Mouse (Mus musculus) duodenum, adult 2 months (tissue): ENCODE results near the gene Ppm1n. TPM values are rescaled to one million over a fixed set of nuclear protein-coding genes. Genes with fewer than 3 reads are reported as not detected.

Experiments
- polyA plus RNA-seq: library from polyadenylated mRNA; depleted of rRNA; stranded (reverse); fragments of >200 nt; gene quantifications from 2 replicates; pipeline ENCODE4 v1.2.3, GENCODE M21; 2012; ENCODE audit warnings: low replicate concordance; rRNA removed

The Ppm1n gene
- polyA plus RNA-seq, result 1.4 and 23.4 TPM in 2 replicates

GRCm38 (mm10) chr7:19279581-19280114 lies at the start of gene Ppm1n:
Gene Ppm1n (minus strand): TSS chr7:19280064.

DNA sequence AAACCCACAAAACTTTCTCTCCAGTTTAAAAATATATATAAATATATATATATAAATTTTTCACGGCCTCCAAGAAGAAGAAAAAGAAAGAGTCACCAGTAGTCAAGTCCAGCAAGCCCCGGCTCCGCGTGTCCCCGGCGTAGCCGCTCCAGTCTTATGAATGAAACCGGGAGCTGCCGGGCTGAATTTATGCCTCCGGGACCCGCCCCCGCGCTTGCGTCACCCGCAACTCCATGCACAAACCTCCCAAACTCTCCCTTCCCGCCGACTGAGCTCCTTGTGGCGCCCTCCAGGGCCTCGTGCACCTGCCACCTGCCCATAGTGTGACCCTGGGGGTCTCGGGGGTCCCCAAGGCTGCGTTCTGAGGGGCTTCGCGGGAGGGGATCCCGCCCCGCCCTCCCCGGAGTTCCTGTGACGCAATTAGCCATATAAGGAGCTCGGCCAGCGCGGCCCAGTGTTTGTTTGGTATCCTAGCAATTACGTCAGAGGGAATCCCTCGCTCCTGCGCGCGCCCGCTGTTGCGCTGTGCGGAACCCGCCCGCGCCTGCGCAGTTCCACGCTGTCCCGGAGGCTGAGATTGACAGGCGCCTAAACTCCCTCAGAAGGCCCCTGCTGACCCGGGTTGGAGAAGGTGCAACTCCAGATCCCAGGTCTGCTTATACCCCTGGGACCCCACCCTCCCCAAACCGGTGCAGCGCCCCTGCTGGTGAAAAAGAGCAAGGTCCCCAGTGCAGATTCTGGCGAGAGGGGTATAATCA lies 30.2 kb upstream of the Ppm1n start, which contains the start of gene Fosb:
Fosb (minus strand) TSS at position 168 of the 758 bp plus-strand sequence.

GRCm38 (mm10) chr7:19282385-19282784 lies 2.5 kb upstream of the Ppm1n start, which contains the start of gene Rtn2:
Gene Rtn2 (plus strand): TSS chr7:19282624.

GRCm38 (mm10) chr7:19271238-19272172 lies 8.4 kb downstream of the Ppm1n start, which contains the start of gene Vasp:
Gene Vasp (minus strand): TSS chr7:19271817.

DNA sequence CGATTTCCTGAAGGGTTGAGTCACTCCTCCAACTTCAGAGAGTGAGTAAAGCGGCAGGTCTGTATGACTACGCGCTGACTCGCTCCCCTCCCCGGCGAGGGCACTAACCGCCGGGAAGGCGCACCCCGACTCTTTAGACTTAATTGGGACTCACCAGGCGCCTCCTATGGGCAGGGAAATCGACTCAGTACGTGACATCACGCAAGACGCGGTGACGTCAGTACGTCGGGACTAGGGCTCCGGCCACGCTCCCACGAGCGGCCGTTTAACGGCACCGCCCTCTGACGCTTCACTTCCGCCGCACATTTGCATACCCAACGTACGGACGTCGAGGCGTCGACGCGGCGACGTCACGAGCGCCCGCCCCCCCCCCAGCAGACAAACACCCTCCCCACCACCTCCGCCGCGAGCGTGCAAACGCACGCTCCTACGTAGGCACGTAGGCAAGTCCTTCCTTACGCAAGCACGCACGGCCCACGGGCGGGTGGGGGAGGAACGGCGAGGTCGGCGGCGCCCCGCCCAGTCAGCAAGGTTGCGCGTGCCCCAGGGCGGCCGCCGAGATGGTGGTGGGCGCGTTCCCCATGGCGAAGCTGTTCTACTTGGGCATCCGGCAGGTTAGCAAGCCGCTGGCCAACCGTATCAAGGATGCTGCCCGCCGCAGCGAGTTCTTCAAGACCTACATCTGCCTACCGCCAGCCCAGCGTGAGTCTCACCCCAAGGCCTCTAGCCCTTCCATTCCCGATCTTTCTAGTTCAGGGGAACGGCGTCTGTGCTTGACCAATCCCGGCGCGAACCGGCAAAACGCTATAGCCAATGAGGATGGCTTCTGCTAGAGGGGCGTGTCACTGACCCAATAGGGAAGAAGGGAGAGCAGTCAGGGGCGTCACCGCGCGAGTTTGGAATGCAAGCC lies 51.7 kb downstream of the Ppm1n start, which contains the start of gene Opa3:
Opa3 (plus strand) TSS at position 452 of the 910 bp plus-strand sequence.

Other genes with a start within 250 kb of the Ppm1n start
- gene Rsph6a, start 225.4 kb downstream of the Ppm1n start, polyA plus RNA-seq, result 0.05 TPM in 1 of 2 replicates, not detected in the other
- 16.6 and 18.3 TPM in 2 replicates for gene Dmwd, start 203.8 kb downstream of the Ppm1n start, polyA plus RNA-seq
- gene Dmpk, start 196.2 kb downstream of the Ppm1n start, polyA plus RNA-seq, result 422 and 649 TPM in 2 replicates
- 15.0 and 23.1 TPM in 2 replicates for gene Six5, start 185.5 kb downstream of the Ppm1n start, polyA plus RNA-seq
- not detected in 2 replicates for gene Gm4969, start 161.7 kb downstream of the Ppm1n start, polyA plus RNA-seq
- 8.6 and 15.0 TPM in 2 replicates for gene Fbxo46, start 160.2 kb downstream of the Ppm1n start, polyA plus RNA-seq
- gene Qpctl, start 130.8 kb downstream of the Ppm1n start, polyA plus RNA-seq, result 6.5 and 11.2 TPM in 2 replicates
- 6.2 and 7.1 TPM in 2 replicates for gene Snrpd2, start 130.3 kb downstream of the Ppm1n start, polyA plus RNA-seq
- gene Gipr, start 113.9 kb downstream of the Ppm1n start, polyA plus RNA-seq, result 0.63 and 0.77 TPM in 2 replicates
- 20.3 and 22.0 TPM in 2 replicates for gene Eml2, start 103.6 kb downstream of the Ppm1n start, polyA plus RNA-seq
- 5.1 and 6.3 TPM in 2 replicates for gene Gpr4, start 67.5 kb downstream of the Ppm1n start, polyA plus RNA-seq
- gene Opa3, start 51.7 kb downstream of the Ppm1n start, polyA plus RNA-seq, result 24.2 and 25.9 TPM in 2 replicates
- gene Vasp, start 8.2 kb downstream of the Ppm1n start, polyA plus RNA-seq, result 436 and 468 TPM in 2 replicates
- 13.4 and 16.6 TPM in 2 replicates for gene Rtn2, start 2.6 kb upstream of the Ppm1n start, polyA plus RNA-seq
- gene Fosb, start 30.0 kb upstream of the Ppm1n start, polyA plus RNA-seq, result 0.99 and 6.4 TPM in 2 replicates
- 14.9 and 16.2 TPM in 2 replicates for gene Ercc1, start 64.7 kb upstream of the Ppm1n start, polyA plus RNA-seq
- gene Cd3eap, start 79.4 kb upstream of the Ppm1n start, polyA plus RNA-seq, result 1.9 and 5.3 TPM in 2 replicates
- 7.7 and 8.8 TPM in 2 replicates for gene Ppp1r13l, start 79.7 kb upstream of the Ppm1n start, polyA plus RNA-seq
- 37.5 and 41.5 TPM in 2 replicates for gene Ercc2, start 101.9 kb upstream of the Ppm1n start, polyA plus RNA-seq
- gene Klc3, start 124.0 kb upstream of the Ppm1n start, polyA plus RNA-seq, result 1.2 and 2.1 TPM in 2 replicates
- 51.7 and 59.9 TPM in 2 replicates for gene Ckm, start 124.7 kb upstream of the Ppm1n start, polyA plus RNA-seq
- 15.0 and 33.5 TPM in 2 replicates for gene Mark4, start 178.8 kb upstream of the Ppm1n start, polyA plus RNA-seq
- gene Exoc3l2, start 183.3 kb upstream of the Ppm1n start, polyA plus RNA-seq, result 5.1 and 11.1 TPM in 2 replicates
- 10.5 and 31.4 TPM in 2 replicates for gene Bloc1s3, start 228.3 kb upstream of the Ppm1n start, polyA plus RNA-seq
- gene Trappc6a, start 228.3 kb upstream of the Ppm1n start, polyA plus RNA-seq, result 159 and 195 TPM in 2 replicates
- 0.15 and 0.18 TPM in 2 replicates for gene Nkpd1, start 237.8 kb upstream of the Ppm1n start, polyA plus RNA-seq